Mouse (Mus musculus) heart, embryonic 16.5 days (tissue): Measurements from ENCODE around the gene Timeless. TPM values are rescaled to one million over a fixed set of nuclear protein-coding genes. Genes with fewer than 3 reads are reported as not detected.
"Not testable (repeated sequence)": the region's sequence is repeated elsewhere in the genome, so short reads cannot be mapped to it uniquely, and the experiment has no call there.

ENCODE experiments used
- ATAC-seq: fragments of 200-750 bp; cut with Nextera tagmentation; replicated peaks from 2 replicates; pipeline ENCODE4 v1.8.0; 2017; ENCODE audit warnings: moderate number of reproducible peaks; ENCODE audit not compliant: insufficient read depth, low FRiP score; ENCODE audit errors: extremely low read depth
- H3K27ac ChIP-seq: fragments of 300-500 bp; sonication (generic); 2 replicates; pipeline ENCODE4 v1.5.1; 2014; ENCODE audit warnings: mild to moderate bottlenecking, low read length, control low read depth, moderate library complexity
- H3K27me3 ChIP-seq: fragments of 300-500 bp; sonication (generic); 2 replicates; pipeline ENCODE4 v1.6.1; 2014; ENCODE audit warnings: low read length, mixed read lengths; ENCODE audit not compliant: control insufficient read depth, insufficient read depth
- H3K36me3 ChIP-seq: fragments of 300-500 bp; sonication (generic); 2 replicates; pipeline ENCODE4 v1.6.1; 2014; ENCODE audit not compliant: control insufficient read depth, insufficient read depth
- H3K4me1 ChIP-seq: fragments of 300-500 bp; sonication (generic); 2 replicates; pipeline ENCODE4 v1.6.1; 2014; ENCODE audit warnings: low read length, mixed read lengths; ENCODE audit not compliant: control insufficient read depth, insufficient read depth
- H3K4me2 ChIP-seq: fragments of 300-500 bp; sonication (generic); 2 replicates; pipeline ENCODE4 v1.6.1; 2014; ENCODE audit warnings: low read depth, mild to moderate bottlenecking, control low read depth, low read length
- H3K4me3 ChIP-seq: fragments of 300-500 bp; sonication (generic); 2 replicates; pipeline ENCODE4 v1.5.1; 2014; ENCODE audit warnings: mild to moderate bottlenecking, control low read depth, low read length
- H3K9ac ChIP-seq: fragments of 300-500 bp; sonication (generic); 2 replicates; pipeline ENCODE4 v1.6.1; 2014; ENCODE audit warnings: low read length, control low read depth
- H3K9me3 ChIP-seq: fragments of 300-500 bp; sonication (generic); replicated peaks from 2 replicates; pipeline ENCODE4 v1.6.1; 2016; ENCODE audit warnings: low read length; ENCODE audit not compliant: control insufficient read depth
- WGBS: fragments of 180-500 bp; shearing (Covaris S2); extraction: QIAGEN DNeasy Blood & Tissue Kit; methylation state at CpG from one replicate; pipeline ENCODE4 v1.1.7; 2014; 5-methylcytosine and 5-hydroxymethylcytosine counted together
- polyA plus RNA-seq: library from polyadenylated mRNA; unstranded; fragments of >200 nt; fragmentation: Nextera tagmentation; extraction: Ambion mirVana; gene quantifications from 2 replicates; pipeline ENCODE4 v1.2.1, GENCODE M21; 2015

The Timeless gene
- polyA plus RNA-seq, 1 experiment from 2014 or later, result 30.4 TPM

- peaks cover 7% of the 10 kb centered on the region for H3K4me1 ChIP-seq
- 0 out of 2 replicates have a peak, but pooled peaks cover 3% of the 10 kb centered on the region for H3K27me3 ChIP-seq
- H3K27ac ChIP-seq, result peak overlapping the region; percentile 68; the same call in 1 of the 2 replicates
- no peaks in the 10 kb centered on the region for H3K9me3 ChIP-seq
- peak overlapping the region; percentile 97 for H3K4me2 ChIP-seq
- WGBS, result 16% methylated on average over 14 of the region's 14 CpGs
- H3K36me3 ChIP-seq, result no peaks in the 10 kb centered on the region
- peak overlapping the region; percentile 84 for H3K4me3 ChIP-seq
- ATAC-seq, result no peak
- peak overlapping the region; percentile 77 for H3K9ac ChIP-seq
Measured at GRCm38 (mm10) chr10:128210954-128211353, 20.9 kb upstream of the Timeless start.

- Histone ChIP-seq H3K27me3 (0 out of 2 replicates have a peak, but pooled peaks cover 3% of the 10 kb centered on the region), H3K4me3 (peak within 1 kb of the TSS; percentile 84), H3K36me3 (no peaks in the 10 kb centered on the region), H3K4me2 (peak within 1 kb of the TSS; percentile 97), H3K9ac (peak within 1 kb of the TSS; percentile 77), H3K4me1 (peaks cover 7% of the 10 kb centered on the region), H3K27ac (peak within 1 kb of the TSS; percentile 68), H3K9me3 (no peaks in the 10 kb centered on the region)
- WGBS, result under 1% methylated on average over 30 of the region's 30 CpGs
- ATAC-seq, result peak; percentile 90
Measured at GRCm38 (mm10) chr10:128211390-128212108, 20.3 kb upstream of the Timeless start, which contains the start of gene Spryd4. Spryd4 (minus strand) TSS chr10:128211807.

- peaks cover 7% of the 10 kb centered on the region for H3K4me1 ChIP-seq
- peak overlapping the region; percentile 77 for H3K9ac ChIP-seq
- no peaks in the 10 kb centered on the region for H3K36me3 ChIP-seq
- peak overlapping the region; percentile 68; the same call in 1 of the 2 replicates for H3K27ac ChIP-seq
- H3K4me2 ChIP-seq, result peak overlapping the region; percentile 97
- 39% methylated on average over 6 of the region's 6 CpGs for WGBS
- ATAC-seq, result no peak
- H3K4me3 ChIP-seq, result peak overlapping the region; percentile 84
- no peaks in the 10 kb centered on the region for H3K9me3 ChIP-seq
- 0 out of 2 replicates have a peak, but pooled peaks cover 3% of the 10 kb centered on the region for H3K27me3 ChIP-seq
Measured at GRCm38 (mm10) chr10:128212148-128212547, 19.7 kb upstream of the Timeless start.

GRCm38 (mm10) chr10:128212871-128213323 lies 19.0 kb upstream of the Timeless start:
- Histone ChIP-seq H3K9ac (peak overlapping the region; percentile 32), H3K27me3 (0 out of 2 replicates have a peak, but pooled peaks cover 3% of the 10 kb centered on the region), H3K4me2 (peak overlapping the region; percentile 66), H3K36me3 (no peaks in the 10 kb centered on the region), H3K27ac (peak overlapping the region; percentile 1), H3K4me3 (peak overlapping the region; percentile 42), H3K4me1 (peaks cover 7% of the 10 kb centered on the region), H3K9me3 (no peaks in the 10 kb centered on the region)
- ATAC-seq, result peak; percentile 42
- under 1% methylated on average over 18 of the region's 18 CpGs for WGBS

GRCm38 (mm10) chr10:128214112-128214511 lies 17.8 kb upstream of the Timeless start:
- not testable (repeated sequence) for H3K36me3 ChIP-seq, ATAC-seq, H3K4me1 ChIP-seq, H3K27ac ChIP-seq, H3K4me2 ChIP-seq, H3K4me3 ChIP-seq, H3K27me3 ChIP-seq, H3K9ac ChIP-seq, H3K9me3 ChIP-seq
- WGBS, result 83% methylated on average over 4 of the region's 4 CpGs

- peaks cover 7% of the 10 kb centered on the region for H3K4me1 ChIP-seq
- H3K36me3 ChIP-seq, result no peaks in the 10 kb centered on the region
- no peaks in the 10 kb centered on the region for H3K9me3 ChIP-seq
- no peak overlapping the region for H3K4me2 ChIP-seq
- H3K27me3 ChIP-seq, result 0 out of 2 replicates have a peak, but pooled peaks cover 3% of the 10 kb centered on the region
- WGBS, result 80% methylated on average over 5 of the region's 5 CpGs
- no peak overlapping the region for H3K9ac ChIP-seq
- ATAC-seq, result no peak
- no peak overlapping the region for H3K4me3 ChIP-seq
- H3K27ac ChIP-seq, result no peak overlapping the region
Measured at GRCm38 (mm10) chr10:128214981-128215380, 16.9 kb upstream of the Timeless start.

GRCm38 (mm10) chr10:128218387-128219117 lies 13.3 kb upstream of the Timeless start:
- no peak for ATAC-seq

GRCm38 (mm10) chr10:128221533-128222286 lies 10.2 kb upstream of the Timeless start:
- Histone ChIP-seq H3K4me2 (no peak overlapping the region), H3K9ac (no peak overlapping the region), H3K27me3 (no peaks in the 10 kb centered on the region), H3K4me1 (no peaks in the 10 kb centered on the region), H3K27ac (no peak overlapping the region), H3K4me3 (no peak overlapping the region), H3K9me3 (no peaks in the 10 kb centered on the region), H3K36me3 (no peaks in the 10 kb centered on the region)
- no peak for ATAC-seq
- 51% methylated on average over 16 of the region's 16 CpGs for WGBS

More at GRCm38 (mm10) chr10:128218387-128219117, 13.3 kb upstream of the Timeless start:
- H3K27ac ChIP-seq, result no peak overlapping the region
- H3K9ac ChIP-seq, result no peak overlapping the region
- no peaks in the 10 kb centered on the region for H3K4me1 ChIP-seq
- no peak overlapping the region for H3K4me3 ChIP-seq
- H3K36me3 ChIP-seq, result no peaks in the 10 kb centered on the region
- 0 out of 2 replicates have a peak, but pooled peaks cover 1% of the 10 kb centered on the region for H3K27me3 ChIP-seq
- WGBS, result 88% methylated on average over 18 of the region's 18 CpGs
- H3K9me3 ChIP-seq, result no peaks in the 10 kb centered on the region
- H3K4me2 ChIP-seq, result no peak overlapping the region
